In genomic region chr12:86079202-86079667, GRCm38 (mm10) we compare ENCODE assay signal across 8 mouse cellular contexts. TPM values are rescaled to one million over a fixed set of nuclear protein-coding genes. Genes with fewer than 3 reads are reported as not detected.
DNase-seq lines count a peak whose midpoint lies in the region; ATAC-seq lines count a peak whose summit lies in the region.

No protein-coding gene starts in this region.

- intact Hi-C loops in left cerebral cortex, postnatal 36 days (cut with DNase I), result loop anchor here (2.0 kb wide), 2 partner anchors 124 to 214 kb away; no protein-coding TSS in a partner anchor

- peak; percentile 92 to 93 for DNase-seq in adrenal gland, adult 18-20 months (ENCODE audit: low spot score in 2 of 2)
- DNase-seq in embryo, embryonic 10.5 days (ENCODE audit: low spot score), result peak; percentile 94
- peak; percentile 94 to 95 for DNase-seq in gastrocnemius, postnatal 4 days (ENCODE audit: low spot score in 2 of 2)
- DNase-seq in left cerebral cortex, postnatal 36 days (ENCODE audit: low spot score in 2 of 2), result peak; percentile 91
- peak; percentile 92 for DNase-seq in midbrain, embryonic 10.5 days (ENCODE audit: low spot score)
- peak; percentile 84 for DNase-seq in right cerebral cortex, postnatal 36 days (ENCODE audit: low spot score in 2 of 2)
- DNase-seq in yolk sac, embryonic 10.5 days (ENCODE audit: low spot score), result peak; percentile 87

- H3K27me3 ChIP-seq in intestine, embryonic 16.5 days (replicated peaks; ENCODE audit: control insufficient read depth, insufficient read depth, low read length), result no peaks in the 10 kb centered on the region
- H3K27me3 ChIP-seq in midbrain, embryonic 10.5 days (ENCODE audit: low read depth, poor library complexity, severe bottlenecking), result peaks cover 53% of the 10 kb centered on the region

- under 1% methylated on average over 31 of the region's 31 CpGs for WGBS in intestine, embryonic 16.5 days
- WGBS in midbrain, embryonic 10.5 days, result under 1% methylated on average over 31 of the region's 31 CpGs

- peak overlapping the region; percentile 89 for H3K4me2 ChIP-seq in intestine, embryonic 16.5 days (ENCODE audit: low read depth, low read length)

- H3K9me3 ChIP-seq in intestine, embryonic 16.5 days (ENCODE audit: control insufficient read depth, low read length), result no peaks in the 10 kb centered on the region
- no peaks in the 10 kb centered on the region for H3K9me3 ChIP-seq in midbrain, embryonic 10.5 days (replicated peaks)

- ATAC-seq in intestine, embryonic 16.5 days, result peak; percentile 83

- peak overlapping the region; percentile 95 for H3K27ac ChIP-seq in intestine, embryonic 16.5 days (ENCODE audit: low read length)
- peak overlapping the region; percentile 89 for H3K27ac ChIP-seq in midbrain, embryonic 10.5 days (replicated peaks)

- peak overlapping the region; percentile 60 for H3K4me3 ChIP-seq in intestine, embryonic 16.5 days (ENCODE audit: low read length)
- H3K4me3 ChIP-seq in midbrain, embryonic 10.5 days, result peak overlapping the region; percentile 67

- H3K36me3 ChIP-seq in intestine, embryonic 16.5 days (ENCODE audit: control insufficient read depth, insufficient read depth, low read length), result no peaks in the 10 kb centered on the region
- no peaks in the 10 kb centered on the region for H3K36me3 ChIP-seq in midbrain, embryonic 10.5 days

- H3K9ac ChIP-seq in intestine, embryonic 16.5 days (ENCODE audit: low read depth, low read length), result peak overlapping the region; percentile 74

- H3K4me1 ChIP-seq in intestine, embryonic 16.5 days (ENCODE audit: control insufficient read depth, insufficient read depth, low read length), result peaks cover 17% of the 10 kb centered on the region
- H3K4me1 ChIP-seq in midbrain, embryonic 10.5 days, result peaks cover 63% of the 10 kb centered on the region

RNA-seq across cellular contexts. Expression of gene Tgfb3, which starts 0.4 kb away (rescaled TPM):
- total RNA-seq in adrenal gland, adult 18-20 months (2021), result 10 to 100 TPM in 1 of 2 experiments, 1 to 10 TPM in 1; 8.7 to 13.7 TPM
- 10 to 100 TPM; 60.7 to 62.6 TPM for total RNA-seq in gastrocnemius, postnatal 4 days (2021)
- polyA plus RNA-seq in intestine, embryonic 16.5 days (2015; fragmentation: Nextera tagmentation; extraction: Ambion mirVana), result 19.0 and 20.6 TPM in 2 replicates
- total RNA-seq in left cerebral cortex, postnatal 36 days (2021), result 10 to 100 TPM; 12.7 to 13.9 TPM
- polyA plus RNA-seq in midbrain, embryonic 10.5 days (2016; fragmentation: Nextera tagmentation; extraction: Ambion mirVana), result 5.8 and 7.3 TPM in 2 replicates

RNA-seq across cellular contexts. Expression of gene Ift43, which starts 3.1 kb away (rescaled TPM):
- 10 to 100 TPM; 22.6 to 26.2 TPM for total RNA-seq in adrenal gland, adult 18-20 months (2021)
- total RNA-seq in gastrocnemius, postnatal 4 days (2021), result 10 to 100 TPM; 20.2 to 21.2 TPM
- polyA plus RNA-seq in intestine, embryonic 16.5 days (2015; fragmentation: Nextera tagmentation; extraction: Ambion mirVana), result 65.0 and 66.7 TPM in 2 replicates
- 10 to 100 TPM; 14.4 to 15.8 TPM for total RNA-seq in left cerebral cortex, postnatal 36 days (2021)
- 83.8 and 88.9 TPM in 2 replicates for polyA plus RNA-seq in midbrain, embryonic 10.5 days (2016; fragmentation: Nextera tagmentation; extraction: Ambion mirVana)

Comparison
In these comparisons a context has a peak if more than half of its experiments do, and no peak if none do; other contexts are left out.
1. Peak in every context shown above with its lines: DNase-seq, ATAC-seq, H3K4me3 ChIP-seq and H3K27ac ChIP-seq.
2. RNA of gene Tgfb3, which starts 0.4 kb away (total RNA-seq): 60.7 to 62.6 TPM in gastrocnemius, postnatal 4 days; 12.7 to 13.9 TPM in left cerebral cortex, postnatal 36 days and 8.7 to 13.7 TPM in adrenal gland, adult 18-20 months; every median in the first group is over 4 times any median in the second.